Mouse (Mus musculus): ENCODE data around the gene Gm4952. TPM values are rescaled to one million over a fixed set of nuclear protein-coding genes. Genes with fewer than 3 reads are reported as not detected.

Gene Gm4952
- not detected in 2 replicates for polyA plus RNA-seq (2015; fragmentation: Nextera tagmentation; extraction: Ambion mirVana)

GRCm38 (mm10) chr19:12599674-12600073 lies at the start of gene Gm4952:
Gene Gm4952, plus strand, starts transcription at chr19:12599974.
- ATAC-seq, result no peak
- H3K4me2 ChIP-seq, result no peak within 1 kb of the TSS
- peaks cover 5% of the 10 kb centered on the region; the same call in 1 of the 2 replicates for H3K27me3 ChIP-seq
- no peaks in the 10 kb centered on the region for H3K9me3 ChIP-seq (replicated peaks)
- H3K4me3 ChIP-seq, result no peak within 1 kb of the TSS
- H3K9ac ChIP-seq, result no peak within 1 kb of the TSS
- H3K4me1 ChIP-seq, result peaks cover 11% of the 10 kb centered on the region; the same call in 1 of the 2 replicates
- no peak within 1 kb of the TSS for H3K27ac ChIP-seq
- 73% methylated on average over 1 of the region's 1 CpGs for WGBS
- H3K36me3 ChIP-seq (ENCODE audit: poor library complexity, severe bottlenecking), result no peaks in the 10 kb centered on the region

- H3K4me2 ChIP-seq, result no peak overlapping the region
- ATAC-seq, result no peak
- H3K36me3 ChIP-seq (ENCODE audit: poor library complexity, severe bottlenecking), result no peaks in the 10 kb centered on the region
- no peak overlapping the region for H3K4me3 ChIP-seq
- WGBS, result 67% methylated on average over 5 of the region's 5 CpGs
- H3K4me1 ChIP-seq, result no peaks in the 10 kb centered on the region
- no peaks in the 10 kb centered on the region for H3K9me3 ChIP-seq (replicated peaks)
- no peaks in the 10 kb centered on the region for H3K27me3 ChIP-seq
- H3K27ac ChIP-seq, result no peak overlapping the region
- H3K9ac ChIP-seq, result no peak overlapping the region
These were observed 49.5 kb upstream of the Gm4952 start for GRCm38 (mm10) chr19:12550005-12550942.

- Histone ChIP-seq H3K4me2 (no peak overlapping the region), H3K4me3 (no peak overlapping the region), H3K36me3 (ENCODE audit: poor library complexity, severe bottlenecking) (no peaks in the 10 kb centered on the region), H3K9ac (no peak overlapping the region), H3K27ac (no peak overlapping the region), H3K4me1 (no peaks in the 10 kb centered on the region), H3K27me3 (no peaks in the 10 kb centered on the region), H3K9me3 (replicated peaks) (no peaks in the 10 kb centered on the region)
- 88% methylated on average over 2 of the region's 2 CpGs for WGBS
- no peak for ATAC-seq
These were observed 43.5 kb upstream of the Gm4952 start for GRCm38 (mm10) chr19:12556293-12556692.

GRCm38 (mm10) chr19:12558219-12558618 lies 41.6 kb upstream of the Gm4952 start:
- Histone ChIP-seq H3K9ac (no peak overlapping the region), H3K4me1 (no peaks in the 10 kb centered on the region), H3K4me2 (no peak overlapping the region), H3K36me3 (ENCODE audit: poor library complexity, severe bottlenecking) (no peaks in the 10 kb centered on the region), H3K4me3 (no peak overlapping the region), H3K9me3 (replicated peaks) (no peaks in the 10 kb centered on the region), H3K27me3 (no peaks in the 10 kb centered on the region), H3K27ac (no peak overlapping the region)
- ATAC-seq, result no peak
- 87% methylated on average over 4 of the region's 4 CpGs for WGBS

- Histone ChIP-seq H3K9me3 (replicated peaks) (no peaks in the 10 kb centered on the region), H3K27ac (no peak overlapping the region), H3K4me3 (no peak overlapping the region), H3K27me3 (no peaks in the 10 kb centered on the region), H3K36me3 (ENCODE audit: poor library complexity, severe bottlenecking) (no peaks in the 10 kb centered on the region), H3K9ac (no peak overlapping the region), H3K4me2 (no peak overlapping the region), H3K4me1 (no peaks in the 10 kb centered on the region)
- ATAC-seq, result no peak
These were observed 35.6 kb upstream of the Gm4952 start for GRCm38 (mm10) chr19:12564197-12564596.

GRCm38 (mm10) chr19:12567011-12567410 lies 32.8 kb upstream of the Gm4952 start:
- H3K27ac ChIP-seq, result no peak overlapping the region
- H3K4me1 ChIP-seq, result no peaks in the 10 kb centered on the region
- H3K9me3 ChIP-seq (replicated peaks), result no peaks in the 10 kb centered on the region
- WGBS, result 53% methylated on average over 4 of the region's 4 CpGs
- no peak for ATAC-seq
- H3K4me3 ChIP-seq, result no peak overlapping the region
- H3K36me3 ChIP-seq (ENCODE audit: poor library complexity, severe bottlenecking), result no peaks in the 10 kb centered on the region
- H3K9ac ChIP-seq, result no peak overlapping the region
- no peaks in the 10 kb centered on the region for H3K27me3 ChIP-seq
- H3K4me2 ChIP-seq, result no peak overlapping the region

GRCm38 (mm10) chr19:12570866-12571265 lies 28.9 kb upstream of the Gm4952 start:
- Histone ChIP-seq H3K27me3 (no peaks in the 10 kb centered on the region), H3K9me3 (replicated peaks) (no peaks in the 10 kb centered on the region), H3K27ac (no peak overlapping the region), H3K4me3 (no peak overlapping the region), H3K9ac (no peak overlapping the region), H3K4me2 (no peak overlapping the region), H3K4me1 (peaks cover 10% of the 10 kb centered on the region), H3K36me3 (ENCODE audit: poor library complexity, severe bottlenecking) (no peaks in the 10 kb centered on the region)
- 78% methylated on average over 2 of the region's 2 CpGs for WGBS
- no peak for ATAC-seq

GRCm38 (mm10) chr19:12571687-12572086 lies 28.1 kb upstream of the Gm4952 start:
- WGBS, result 92% methylated on average over 1 of the region's 1 CpGs
- H3K36me3 ChIP-seq (ENCODE audit: poor library complexity, severe bottlenecking), result no peaks in the 10 kb centered on the region
- no peaks in the 10 kb centered on the region for H3K27me3 ChIP-seq

GRCm38 (mm10) chr19:12572614-12573265 lies 27.0 kb upstream of the Gm4952 start:
- WGBS, result 98% methylated on average over 1 of the region's 1 CpGs
- ATAC-seq, result no peak
- peak overlapping the region; percentile 53 for H3K9ac ChIP-seq
- peaks cover 2% of the 10 kb centered on the region for H3K36me3 ChIP-seq (ENCODE audit: poor library complexity, severe bottlenecking)
- peaks cover 10% of the 10 kb centered on the region for H3K4me1 ChIP-seq
- no peak overlapping the region for H3K27ac ChIP-seq
- H3K4me3 ChIP-seq, result peak overlapping the region; percentile 30
- H3K4me2 ChIP-seq, result peak overlapping the region; percentile 56
- no peaks in the 10 kb centered on the region for H3K27me3 ChIP-seq
- H3K9me3 ChIP-seq (replicated peaks), result no peaks in the 10 kb centered on the region

More at GRCm38 (mm10) chr19:12571687-12572086, 28.1 kb upstream of the Gm4952 start:
- Histone ChIP-seq H3K4me1 (peaks cover 10% of the 10 kb centered on the region), H3K4me3 (no peak overlapping the region), H3K9me3 (replicated peaks) (no peaks in the 10 kb centered on the region), H3K27ac (no peak overlapping the region), H3K4me2 (no peak overlapping the region), H3K9ac (no peak overlapping the region)
- ATAC-seq, result no peak

- peak overlapping the region; percentile 53 for H3K9ac ChIP-seq
- ATAC-seq, result peak; percentile 100
- H3K27ac ChIP-seq, result no peak overlapping the region
- no peaks in the 10 kb centered on the region for H3K9me3 ChIP-seq (replicated peaks)
- no peaks in the 10 kb centered on the region for H3K27me3 ChIP-seq
- peak overlapping the region; percentile 30 for H3K4me3 ChIP-seq
- 6% methylated on average over 14 of the region's 14 CpGs for WGBS
- peak overlapping the region; percentile 56 for H3K4me2 ChIP-seq
- H3K36me3 ChIP-seq (ENCODE audit: poor library complexity, severe bottlenecking), result peaks cover 6% of the 10 kb centered on the region
- peaks cover 10% of the 10 kb centered on the region for H3K4me1 ChIP-seq
These were observed 26.3 kb upstream of the Gm4952 start for GRCm38 (mm10) chr19:12573266-12574011.

- ATAC-seq, result peak; percentile 11; the same call in 1 of the 2 replicates
- 18% methylated on average over 5 of the region's 5 CpGs for WGBS
- Histone ChIP-seq H3K36me3 (ENCODE audit: poor library complexity, severe bottlenecking) (peaks cover 6% of the 10 kb centered on the region), H3K27ac (no peak overlapping the region), H3K9ac (peak overlapping the region; percentile 39), H3K4me2 (peak overlapping the region; percentile 56), H3K27me3 (no peaks in the 10 kb centered on the region), H3K4me3 (peak overlapping the region; percentile 30), H3K9me3 (replicated peaks) (no peaks in the 10 kb centered on the region), H3K4me1 (peaks cover 10% of the 10 kb centered on the region)
These were observed 25.8 kb upstream of the Gm4952 start for GRCm38 (mm10) chr19:12574012-12574407.

- H3K9ac ChIP-seq, result no peak overlapping the region
- peaks cover 10% of the 10 kb centered on the region for H3K4me1 ChIP-seq
- WGBS, result 88% methylated on average over 7 of the region's 7 CpGs
- no peak overlapping the region for H3K4me3 ChIP-seq
- H3K27ac ChIP-seq, result no peak overlapping the region
- no peaks in the 10 kb centered on the region for H3K9me3 ChIP-seq (replicated peaks)
- H3K4me2 ChIP-seq, result 0 out of 2 replicates have a peak overlapping the region, but pooled peaks have one; percentile 56
- ATAC-seq, result no peak
- H3K27me3 ChIP-seq, result no peaks in the 10 kb centered on the region
- H3K36me3 ChIP-seq (ENCODE audit: poor library complexity, severe bottlenecking), result peaks cover 6% of the 10 kb centered on the region
These were observed 24.7 kb upstream of the Gm4952 start for GRCm38 (mm10) chr19:12575107-12575506.
